Mouse (Mus musculus) c-Kit-positive CD71-negative TER-119-negative erythroid progenitor cells, embryonic 14.5 days (primary cell): ENCODE results near the gene Tnnc1.

Source experiments
- DNase-seq: peaks from one replicate; pipeline ENCODE4 v3.0.0-alpha.2; 2013; ENCODE audit warnings: low read depth

The Tnnc1 gene

DNA sequence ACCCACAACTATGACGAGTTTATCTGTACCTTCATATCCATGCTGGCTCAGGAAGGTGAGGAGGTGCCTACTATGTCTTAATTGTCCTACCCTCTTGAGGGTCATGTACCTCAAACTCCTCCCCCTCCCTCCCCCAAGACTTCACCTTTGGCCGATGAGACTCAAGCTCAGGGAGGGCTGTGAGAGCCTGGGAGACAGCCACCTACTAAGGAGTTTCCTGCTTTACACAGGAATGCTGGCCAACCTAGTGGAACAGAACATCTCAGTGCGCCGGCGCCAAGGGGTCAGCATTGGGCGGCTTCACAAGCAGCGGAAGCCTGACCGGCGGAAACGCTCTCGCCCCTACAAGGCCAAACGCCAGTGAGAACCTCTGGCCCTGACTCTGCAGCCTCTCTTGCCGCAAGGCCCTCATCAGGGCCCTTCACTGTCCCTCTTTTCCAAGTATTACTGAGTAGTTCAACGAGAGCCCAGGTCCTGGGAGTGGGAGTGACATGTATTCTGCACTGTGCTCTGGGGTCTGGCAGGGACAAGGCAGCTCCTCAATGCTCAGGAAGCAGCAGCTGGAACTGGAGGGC lies 50.5 kb downstream of the Tnnc1 start:
- DNase-seq = no peak

DNA sequence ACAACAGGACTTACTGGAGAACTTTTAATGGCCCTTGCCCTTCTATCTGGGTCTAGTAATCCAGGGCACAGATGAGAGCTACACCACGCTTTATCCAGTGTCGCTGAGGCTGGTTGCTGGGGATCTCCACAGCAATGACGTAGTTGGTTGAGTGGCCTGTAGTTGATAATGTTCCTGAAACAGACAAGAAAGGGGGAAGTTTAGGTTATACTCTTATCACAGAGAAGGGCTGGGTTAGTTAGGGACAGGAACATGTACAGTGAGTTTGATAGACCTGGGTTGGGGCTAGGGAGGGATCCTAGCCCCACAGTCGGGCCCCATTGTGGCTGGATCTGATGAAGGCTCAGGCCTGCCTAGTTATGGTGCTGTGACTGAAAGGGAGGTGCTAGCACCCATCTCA lies 52.3 kb downstream of the Tnnc1 start:
- DNase-seq = peak; percentile 28

DNA sequence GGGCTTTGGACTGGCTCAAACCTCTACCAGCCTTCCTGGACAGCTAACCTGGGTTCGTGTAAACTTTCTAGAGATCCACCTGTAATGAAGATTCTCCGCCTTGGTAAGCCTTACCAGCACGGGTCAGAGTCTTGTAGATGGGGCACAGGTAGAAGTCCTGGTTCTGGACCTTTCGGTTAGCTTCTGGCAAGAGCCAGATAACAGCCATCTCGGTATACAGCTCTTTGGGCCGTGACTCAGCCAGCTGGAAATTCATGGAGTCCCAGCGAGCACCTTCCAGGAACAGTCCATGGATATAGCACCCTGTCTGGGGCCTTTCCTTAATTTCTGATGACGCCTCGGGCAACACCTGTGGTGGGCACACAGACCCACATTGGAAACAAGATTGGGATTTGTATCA lies 52.8 kb downstream of the Tnnc1 start:
- DNase-seq = no peak
